Mouse (Mus musculus): Measurements from ENCODE around the gene Gpr35. TPM values are rescaled to one million over a fixed set of nuclear protein-coding genes. Genes with fewer than 3 reads are reported as not detected.
"Not testable (repeated sequence)": the region's sequence is repeated elsewhere in the genome, so short reads cannot be mapped to it uniquely, and the experiment has no call there.

Gpr35 gene
- total RNA-seq, 2 experiments from 2014 or later: 0.94 TPM; not detected in 1

DNA sequence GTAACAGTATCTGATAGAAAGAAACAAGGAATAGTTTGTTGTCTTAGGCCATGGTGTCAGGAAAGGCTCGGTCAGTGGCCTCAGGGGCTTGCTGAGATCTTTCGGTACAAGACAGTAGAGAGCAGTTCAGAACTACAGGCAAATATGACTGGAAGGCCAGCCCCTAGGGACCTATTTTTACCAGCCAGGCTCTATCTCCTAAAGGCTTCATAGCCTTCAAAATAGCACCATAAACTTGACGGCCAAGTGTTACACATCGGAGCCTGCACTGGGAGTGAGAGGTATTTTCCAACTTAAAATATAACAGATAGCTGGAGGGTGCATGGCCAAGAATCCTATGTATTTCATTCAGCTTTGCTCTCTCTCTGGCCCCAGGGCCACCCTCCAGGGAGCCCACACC lies 29.2 kb upstream of the Gpr35 start:
- ATAC-seq (replicated peaks; ENCODE audit: low FRiP score, low TSS enrichment, poor library complexity, severe bottlenecking): no peak

DNA sequence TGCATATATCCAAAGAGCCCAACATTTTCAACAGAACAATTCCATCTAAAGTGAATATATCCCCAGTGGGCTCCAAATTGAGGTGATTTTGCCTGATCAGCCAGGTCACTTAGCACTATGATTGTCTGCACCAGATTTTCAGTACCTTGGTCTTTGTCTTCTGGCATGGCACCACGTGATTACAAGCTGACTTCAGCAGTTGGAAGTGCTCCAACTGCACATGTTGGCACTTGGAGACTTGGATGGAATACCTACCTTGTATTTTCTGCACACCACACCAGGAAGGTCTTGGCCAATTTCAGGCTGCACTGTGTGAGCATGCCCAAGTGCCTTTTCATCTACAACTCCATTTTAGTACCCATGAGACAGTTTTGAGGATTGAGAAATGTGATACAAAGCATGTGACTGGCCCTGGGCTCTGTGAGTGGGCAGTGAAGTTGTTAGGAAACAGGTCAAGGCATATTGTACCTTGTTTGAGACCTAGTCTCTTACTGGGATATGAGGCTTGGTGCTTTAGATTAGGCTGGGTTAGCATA lies 20.4 kb upstream of the Gpr35 start:
- no peak for ATAC-seq (replicated peaks; ENCODE audit: low FRiP score, low TSS enrichment, poor library complexity, severe bottlenecking)

DNA sequence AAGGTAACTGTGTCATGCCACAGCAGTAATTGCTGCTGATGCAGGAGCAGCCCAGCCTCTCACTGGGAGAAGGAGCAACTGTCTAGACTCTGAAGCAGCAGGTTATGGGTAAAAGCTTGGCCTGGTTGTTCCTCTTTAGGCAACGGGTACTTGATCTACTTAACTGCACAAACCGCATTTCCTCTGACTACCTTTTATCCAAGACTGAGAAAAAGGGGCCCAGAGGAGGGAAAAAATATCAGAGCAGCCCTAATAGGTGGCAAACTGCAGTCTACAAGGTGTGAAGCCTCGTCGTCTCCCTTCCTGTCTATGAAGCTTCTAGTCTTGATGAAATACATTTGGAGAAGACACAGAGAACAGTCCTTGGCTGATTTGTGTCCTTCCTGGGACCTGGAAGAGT lies 17.1 kb upstream of the Gpr35 start:
- ATAC-seq (replicated peaks; ENCODE audit: low FRiP score, low TSS enrichment, poor library complexity, severe bottlenecking): no peak

DNA sequence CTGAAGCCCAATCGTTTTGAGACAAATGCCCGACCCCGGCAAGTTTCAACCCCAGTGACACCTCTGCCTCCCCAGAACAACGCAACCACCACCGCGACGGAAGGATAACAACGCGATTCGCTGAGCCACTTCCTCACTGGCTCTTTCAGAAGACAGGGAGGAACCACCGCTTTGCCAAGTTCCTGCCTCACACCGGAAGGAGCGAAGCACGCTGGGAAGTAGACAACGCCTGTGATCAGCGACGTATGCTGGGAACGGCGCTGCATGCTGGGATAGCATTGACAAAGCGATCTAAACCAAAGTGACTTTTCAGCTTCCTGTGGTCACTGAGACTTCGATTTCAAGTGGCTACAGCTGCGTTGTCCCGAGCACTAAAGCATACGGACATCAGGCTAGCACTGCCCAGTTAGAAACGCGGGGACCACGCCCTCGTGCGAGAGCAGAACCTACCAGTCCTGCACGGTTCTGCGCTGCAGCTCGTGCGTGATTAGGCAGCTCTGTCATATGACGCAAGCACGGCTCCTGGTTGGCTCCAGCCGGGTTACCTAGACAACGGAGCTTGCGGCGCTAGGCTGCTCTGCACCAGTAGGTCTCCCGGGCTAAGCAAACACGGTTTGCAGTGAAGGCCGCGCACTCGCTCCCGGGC lies 16.4 kb upstream of the Gpr35 start, which contains the start of gene Capn10:
Gene Capn10, plus strand, starts transcription at position 195 of the 646 bp plus-strand sequence.
- peak; percentile 93 for ATAC-seq (replicated peaks; ENCODE audit: low FRiP score, low TSS enrichment, poor library complexity, severe bottlenecking)

DNA sequence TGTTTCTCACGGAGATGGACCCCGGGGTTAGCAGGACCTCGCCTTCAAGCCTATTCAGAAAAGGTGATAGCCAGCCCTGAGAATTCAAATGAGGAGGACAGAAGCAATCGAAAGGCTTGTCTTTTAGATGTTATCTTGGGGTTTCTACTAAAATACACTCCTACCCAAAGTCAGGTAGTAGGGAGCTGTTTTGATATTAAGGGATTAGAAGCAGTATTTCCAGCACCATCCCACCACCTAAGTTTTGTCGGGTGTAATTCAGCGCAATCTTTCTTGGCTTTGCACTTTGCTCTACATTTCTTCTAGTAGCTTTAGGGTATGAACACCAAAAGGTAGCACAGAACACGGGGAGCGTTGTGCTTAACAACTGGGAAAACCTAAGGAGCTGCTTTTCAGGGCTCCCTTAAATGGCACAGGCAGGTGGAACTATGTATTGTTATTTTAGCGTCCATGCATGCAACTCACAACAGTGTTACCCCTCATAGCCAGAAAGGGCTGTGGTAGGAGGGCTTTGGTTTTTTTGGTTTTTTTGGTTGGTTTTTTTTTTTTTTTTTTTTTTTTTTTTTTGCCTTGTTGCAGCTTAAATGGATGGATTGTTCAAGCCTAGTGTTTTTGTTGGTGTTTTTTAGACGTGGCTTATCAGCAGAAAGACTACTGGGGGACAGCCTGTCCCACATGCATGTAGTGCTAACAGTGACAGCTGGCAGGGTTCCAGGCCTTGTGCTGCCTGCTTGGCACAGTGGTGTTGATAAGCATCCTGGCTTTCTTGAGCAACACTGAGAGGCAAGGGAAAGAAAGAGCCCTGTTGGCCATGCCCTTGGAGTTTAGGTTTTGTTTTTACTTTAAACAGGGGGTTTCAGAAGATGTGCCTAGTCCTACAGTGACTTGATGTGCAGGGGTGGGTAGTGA lies 15.4 kb upstream of the Gpr35 start:
- ATAC-seq (replicated peaks; ENCODE audit: low FRiP score, low TSS enrichment, poor library complexity, severe bottlenecking): peak; percentile 69

DNA sequence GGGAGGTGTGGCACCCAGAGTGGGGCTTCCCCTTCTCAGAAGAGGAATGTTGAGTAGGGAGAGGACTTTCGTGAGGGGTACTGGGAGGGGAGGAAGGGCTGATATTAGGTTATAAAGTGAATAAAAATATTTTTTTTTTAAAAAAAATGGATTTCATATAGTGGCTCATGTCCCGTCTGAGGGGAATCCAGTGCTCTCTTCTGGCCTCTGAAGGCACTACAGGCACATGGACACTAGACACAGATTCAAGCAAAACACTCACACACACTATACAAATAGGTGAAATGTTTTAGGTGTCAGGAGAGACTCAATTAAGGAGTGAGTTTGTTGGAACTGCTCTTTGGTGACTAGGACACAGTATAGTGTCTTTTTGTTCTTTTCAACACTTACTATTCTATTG lies 14.7 kb upstream of the Gpr35 start:
- ATAC-seq (replicated peaks; ENCODE audit: low FRiP score, low TSS enrichment, poor library complexity, severe bottlenecking): no peak

DNA sequence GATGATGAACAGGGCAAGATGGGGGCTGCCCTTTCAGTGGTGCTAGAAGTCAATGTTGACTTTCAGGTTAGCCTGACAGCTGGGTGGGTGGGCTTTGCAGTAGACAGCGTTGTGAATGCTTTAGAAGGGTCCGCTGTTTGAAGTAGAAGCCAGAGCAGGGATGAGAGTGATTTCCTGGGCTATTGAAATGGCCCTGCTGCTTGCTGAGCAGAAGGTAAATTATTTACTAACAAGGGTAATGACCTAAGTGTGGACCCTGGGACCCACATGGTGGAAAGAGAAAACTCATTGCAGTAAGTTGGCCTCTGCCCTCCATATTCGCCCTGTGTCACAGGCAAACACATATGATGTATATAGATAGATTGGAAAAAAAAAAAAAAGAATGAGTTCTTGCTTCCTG lies 14.2 kb upstream of the Gpr35 start:
- ATAC-seq (replicated peaks; ENCODE audit: low FRiP score, low TSS enrichment, poor library complexity, severe bottlenecking): no peak

DNA sequence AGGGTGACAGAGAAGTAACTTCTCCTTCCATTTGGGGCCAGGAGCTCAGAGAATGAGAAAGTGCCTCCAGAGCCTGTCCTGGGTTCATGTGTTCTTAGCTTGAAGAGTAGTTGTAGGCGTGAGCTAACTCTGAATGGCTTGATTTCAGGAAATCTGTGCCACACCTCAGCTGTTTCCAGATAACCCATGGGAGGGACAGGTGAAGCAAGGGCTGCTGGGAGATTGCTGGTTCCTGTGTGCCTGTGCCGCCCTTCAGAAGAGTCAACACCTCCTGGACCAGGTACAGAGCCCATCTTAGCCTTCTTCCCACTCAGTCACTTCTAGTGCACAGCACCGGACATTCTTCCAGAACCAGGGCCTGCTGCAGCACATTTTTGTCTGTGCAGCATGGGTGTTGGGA lies 12.9 kb upstream of the Gpr35 start:
- ATAC-seq (replicated peaks; ENCODE audit: low FRiP score, low TSS enrichment, poor library complexity, severe bottlenecking): no peak

DNA sequence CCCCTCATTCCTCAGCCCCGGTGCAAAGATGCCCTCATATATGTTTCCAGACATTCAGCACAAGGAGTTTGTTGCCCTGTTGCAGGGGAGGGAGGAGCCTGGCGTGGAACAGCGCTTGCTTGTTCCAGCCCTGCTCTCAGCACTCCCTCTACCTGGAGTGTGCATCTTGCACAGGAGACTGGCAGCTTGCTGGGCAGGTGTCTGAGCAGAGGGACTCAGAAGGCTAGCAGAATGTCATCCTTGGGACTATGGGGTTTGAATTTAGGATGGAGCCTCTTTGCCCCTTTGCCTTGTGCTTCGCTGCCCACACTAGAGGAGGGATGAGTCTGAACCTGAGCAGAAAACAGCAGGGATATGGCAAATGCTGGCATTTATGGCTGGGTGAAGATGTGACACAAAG lies 10.9 kb upstream of the Gpr35 start:
- ATAC-seq (replicated peaks; ENCODE audit: low FRiP score, low TSS enrichment, poor library complexity, severe bottlenecking): no peak

DNA sequence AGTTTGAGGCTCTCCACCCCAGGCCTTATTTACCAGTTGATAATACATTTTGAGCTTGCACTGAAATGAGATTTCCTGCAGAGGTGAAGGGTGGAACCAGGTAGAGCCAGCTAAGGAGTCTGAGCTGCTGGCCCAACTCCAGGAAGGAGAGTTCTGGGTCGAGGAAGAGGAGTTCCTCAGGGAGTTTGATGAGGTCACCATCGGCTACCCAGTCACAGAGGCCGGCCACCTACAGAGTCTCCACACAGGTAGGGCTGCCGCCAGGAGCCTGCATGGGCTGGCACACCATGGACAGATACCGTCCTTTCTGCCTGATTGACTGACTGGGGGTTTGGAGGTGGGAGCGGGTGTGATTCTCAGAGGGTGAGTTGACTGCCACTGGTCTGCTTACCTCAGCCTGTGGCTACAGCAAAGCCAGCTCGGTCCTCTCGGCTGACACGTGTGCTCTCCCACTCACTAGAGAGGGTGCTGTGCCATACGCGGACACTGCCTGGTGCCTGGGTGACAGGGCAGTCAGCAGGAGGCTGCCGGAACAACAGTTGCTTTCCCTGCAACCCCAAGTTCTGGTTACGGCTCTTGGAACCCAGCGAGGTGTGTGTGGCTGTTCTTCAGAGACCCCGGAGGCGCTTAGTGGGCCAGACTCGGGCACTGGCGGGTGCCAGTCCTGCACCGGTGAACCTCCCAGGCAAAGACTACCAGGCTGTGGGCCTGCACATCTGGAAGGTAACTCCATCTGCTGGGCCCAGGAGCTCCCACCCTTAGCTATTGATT lies 7.3 kb upstream of the Gpr35 start:
- ATAC-seq (replicated peaks; ENCODE audit: low FRiP score, low TSS enrichment, poor library complexity, severe bottlenecking): no peak

DNA sequence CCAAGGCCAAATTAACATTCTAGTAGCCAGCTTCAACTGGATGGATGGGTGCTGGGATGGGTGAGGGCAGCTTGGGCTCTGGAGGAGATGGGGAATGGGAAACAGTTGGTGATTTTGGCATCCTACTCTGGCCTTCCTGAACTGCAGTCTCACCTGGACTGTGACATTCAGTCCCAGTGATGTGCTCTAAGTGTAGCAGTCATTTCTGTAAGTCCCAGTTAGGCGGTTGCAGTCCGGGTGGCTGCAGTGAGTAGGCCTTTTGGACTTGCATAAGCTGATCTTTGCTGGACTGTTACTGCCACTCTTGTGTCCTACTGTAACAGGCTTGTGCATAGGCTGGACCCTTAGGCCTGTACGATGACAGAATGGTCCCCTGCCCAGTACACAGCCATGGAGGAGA lies 2.7 kb upstream of the Gpr35 start:
- ATAC-seq (replicated peaks; ENCODE audit: low FRiP score, low TSS enrichment, poor library complexity, severe bottlenecking): no peak

DNA sequence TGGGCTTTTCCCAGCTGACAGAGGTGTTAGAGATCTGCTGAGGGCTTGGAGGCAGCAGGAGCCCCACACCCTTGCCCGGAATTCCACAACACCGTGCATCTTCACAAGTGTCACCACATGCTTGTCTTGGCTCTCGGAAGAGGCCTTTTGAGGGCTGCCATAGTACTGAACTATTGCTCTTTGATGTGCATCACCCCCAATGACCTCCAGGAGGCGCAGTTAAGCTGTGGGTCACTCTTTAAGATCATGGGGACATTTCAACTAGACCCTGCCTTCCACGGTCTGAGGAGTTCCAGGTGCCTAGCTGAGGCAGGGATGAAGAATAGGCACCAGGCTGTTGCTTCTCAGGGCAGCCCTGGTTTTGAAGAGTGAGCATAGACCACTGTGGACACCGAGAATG lies 1.2 kb upstream of the Gpr35 start:
- no peak for ATAC-seq (replicated peaks; ENCODE audit: low FRiP score, low TSS enrichment, poor library complexity, severe bottlenecking)

DNA sequence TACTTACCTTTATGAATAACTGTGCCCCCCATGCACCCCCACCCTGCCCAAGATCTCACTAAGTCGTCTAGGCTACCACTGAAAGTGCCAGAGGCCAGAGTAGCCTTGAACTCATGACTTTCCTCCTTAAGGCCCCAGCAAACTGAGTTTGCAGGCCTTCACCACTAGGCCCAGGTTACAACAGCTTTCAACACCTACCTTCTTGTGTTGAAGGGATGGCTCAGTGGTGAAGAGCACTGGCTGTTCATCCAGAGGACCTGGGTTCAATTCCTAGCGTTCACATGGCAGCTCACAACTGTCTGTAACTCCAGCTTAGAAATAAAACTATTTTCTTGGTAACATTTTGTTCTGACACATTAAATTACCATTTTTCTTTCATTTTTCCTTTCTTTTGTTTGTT lies 3.0 kb downstream of the Gpr35 start:
- ATAC-seq (replicated peaks; ENCODE audit: low FRiP score, low TSS enrichment, poor library complexity, severe bottlenecking): no peak

DNA sequence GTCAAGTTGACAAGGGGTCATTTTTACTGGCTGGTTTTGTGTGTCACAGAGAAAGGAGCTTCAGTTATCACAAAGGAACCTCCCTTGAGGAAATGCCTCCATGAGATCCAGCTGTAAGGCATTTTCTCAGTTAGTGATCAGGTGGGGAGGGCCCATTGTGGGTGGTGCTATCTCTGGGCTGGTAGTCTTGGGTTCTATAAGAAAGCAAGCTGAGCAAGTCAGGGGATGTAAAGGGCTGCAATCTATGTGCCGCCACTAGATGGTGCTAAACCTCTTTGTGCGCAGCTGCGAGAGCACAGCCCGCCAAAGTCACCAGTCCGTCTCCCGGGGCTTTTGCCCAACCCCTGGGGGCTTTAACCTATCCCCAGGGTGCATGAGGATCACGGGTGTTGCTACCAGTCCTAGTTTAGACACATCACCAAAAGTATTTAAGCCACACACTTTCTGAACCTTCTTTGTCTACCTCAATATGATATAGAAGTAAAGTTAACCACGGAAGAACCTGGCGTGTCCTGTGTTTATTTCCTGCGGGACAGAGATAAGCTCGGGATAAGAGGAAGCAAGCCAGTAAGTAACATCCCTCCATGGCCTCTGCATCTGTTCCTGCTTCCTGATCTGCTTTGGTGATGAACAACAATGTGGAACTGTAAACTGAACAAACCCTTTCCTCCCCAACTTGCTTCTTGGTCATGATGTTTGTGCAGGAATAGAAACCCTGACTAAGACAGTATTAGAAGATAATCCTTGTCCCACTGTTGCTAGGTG lies 6.1 kb downstream of the Gpr35 start:
- not testable (repeated sequence) for ATAC-seq (replicated peaks; ENCODE audit: low FRiP score, low TSS enrichment, poor library complexity, severe bottlenecking)

DNA sequence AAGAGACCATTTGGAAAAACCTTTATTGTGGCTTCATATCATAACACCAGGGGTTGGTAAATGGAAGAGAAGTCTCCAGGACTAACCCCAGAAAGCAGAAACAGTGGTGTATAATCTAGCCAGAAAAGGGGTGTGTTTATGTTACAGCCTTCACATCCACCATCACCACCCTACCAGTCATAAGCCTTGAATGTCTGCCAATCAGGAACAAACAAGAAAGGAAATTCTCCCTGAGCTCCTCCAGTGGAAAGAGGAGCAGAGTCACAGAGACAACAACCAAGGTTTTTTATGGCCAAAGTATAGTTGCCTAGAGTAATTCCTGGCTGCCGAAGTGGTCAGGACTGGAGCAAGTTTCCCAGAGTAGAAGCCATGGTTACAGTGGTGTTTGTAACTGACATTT lies 8.3 kb downstream of the Gpr35 start:
- ATAC-seq (replicated peaks; ENCODE audit: low FRiP score, low TSS enrichment, poor library complexity, severe bottlenecking): no peak

DNA sequence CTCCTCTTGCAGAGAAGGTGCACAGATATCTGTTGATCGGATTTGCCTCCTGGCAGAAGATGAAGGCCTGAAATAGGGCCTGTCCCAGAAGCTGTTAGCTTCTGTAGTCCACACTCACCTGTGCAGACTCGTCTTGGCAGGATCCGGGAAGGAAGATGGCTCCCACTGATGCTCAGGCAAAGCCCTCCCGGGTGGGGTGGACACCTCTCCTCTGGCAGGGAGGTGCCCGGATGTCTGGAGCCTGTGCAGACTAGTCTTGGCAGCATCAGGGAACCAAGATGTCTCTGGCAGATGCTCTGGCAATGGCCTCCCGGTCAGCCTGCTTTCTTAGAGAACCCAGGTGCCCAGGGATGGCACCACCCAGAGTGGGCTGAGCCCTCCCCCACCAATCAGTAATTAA lies 20.1 kb downstream of the Gpr35 start:
- ATAC-seq (replicated peaks; ENCODE audit: low FRiP score, low TSS enrichment, poor library complexity, severe bottlenecking): not testable (repeated sequence)

DNA sequence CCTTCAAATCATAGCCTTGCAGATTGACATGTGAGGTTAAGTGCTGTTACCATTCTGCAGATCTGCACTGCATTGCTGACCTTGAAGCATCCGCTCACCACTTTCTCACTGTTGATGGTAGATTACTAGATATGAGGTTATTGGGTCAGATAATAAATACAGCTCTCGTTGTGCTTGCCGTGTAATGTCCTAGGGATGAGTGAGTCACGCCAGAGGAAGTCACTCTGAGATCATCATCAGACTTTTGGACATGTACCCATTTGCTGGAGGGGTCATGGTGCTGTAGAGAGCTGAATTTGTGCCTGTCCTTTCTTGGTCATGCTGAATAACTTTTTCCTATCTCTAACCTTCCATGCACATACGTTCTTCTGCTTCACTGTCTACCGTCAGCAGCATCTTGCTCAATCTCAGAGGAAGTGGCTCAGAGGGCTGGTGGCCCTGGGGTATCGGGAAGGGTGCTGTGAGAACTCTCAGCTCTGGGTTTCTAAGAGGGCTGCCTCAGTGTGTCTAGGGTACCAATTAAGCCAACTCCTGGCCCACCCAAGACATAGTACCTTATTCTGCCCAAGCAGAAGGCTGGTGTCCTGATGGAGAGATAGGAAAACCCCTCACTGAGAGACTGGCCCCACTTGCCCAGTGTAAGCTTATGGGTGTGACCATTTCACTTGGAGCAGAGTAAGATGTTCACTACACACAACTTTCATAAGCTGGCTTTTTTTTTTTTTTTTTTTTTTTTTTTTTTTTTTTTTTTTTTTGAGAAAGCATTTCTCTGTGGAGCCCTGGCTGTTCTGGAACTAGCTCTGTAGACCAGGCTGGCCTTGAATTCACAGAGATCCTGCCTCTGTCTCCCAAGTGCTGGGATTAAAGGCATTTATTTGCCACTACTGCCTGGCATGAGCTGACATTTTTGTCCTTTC lies 21.5 kb downstream of the Gpr35 start:
- ATAC-seq (replicated peaks; ENCODE audit: low FRiP score, low TSS enrichment, poor library complexity, severe bottlenecking): no peak

DNA sequence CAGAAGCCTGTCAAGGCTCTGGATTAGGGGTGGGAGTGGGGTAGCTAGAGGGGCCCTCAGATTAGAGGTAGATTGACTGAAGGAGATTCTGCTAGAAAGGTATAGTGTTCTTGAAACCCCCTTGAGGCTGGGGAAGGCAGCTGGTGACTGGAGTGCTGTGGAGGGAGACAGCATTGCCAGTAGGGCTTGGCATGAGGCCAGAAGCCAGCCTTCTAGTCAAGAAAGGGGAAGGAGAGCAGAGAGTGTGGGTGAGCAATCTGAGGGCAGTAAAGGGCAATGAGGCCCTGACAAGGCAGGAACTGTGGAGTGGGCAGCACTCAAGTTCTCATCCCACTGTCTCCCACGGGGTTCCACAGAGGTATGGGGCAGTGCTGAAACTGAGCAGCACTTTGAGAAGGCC lies 22.2 kb downstream of the Gpr35 start:
- ATAC-seq (replicated peaks; ENCODE audit: low FRiP score, low TSS enrichment, poor library complexity, severe bottlenecking): peak; percentile 70
